Mouse (Mus musculus): ENCODE results near the gene Ntn4. TPM values are rescaled to one million over a fixed set of nuclear protein-coding genes. Genes with fewer than 3 reads are reported as not detected.
"Not testable (repeated sequence)": the region's sequence is repeated elsewhere in the genome, so short reads cannot be mapped to it uniquely, and the experiment has no call there.

The Ntn4 gene
- polyA plus RNA-seq, 1 experiment from 2014 or later, result 4.4 TPM

- Histone ChIP-seq H3K9me3 (ENCODE audit: control insufficient read depth, low read length) (no peaks in the 10 kb centered on the region), H3K4me1 (replicated peaks; ENCODE audit: control insufficient read depth, insufficient read depth, low read length) (peaks cover 4% of the 10 kb centered on the region), H3K9ac (ENCODE audit: low read length) (no peak overlapping the region), H3K27me3 (ENCODE audit: control insufficient read depth, insufficient read depth, low read length) (no peaks in the 10 kb centered on the region), H3K27ac (ENCODE audit: low read depth, low read length) (no peak overlapping the region), H3K4me3 (ENCODE audit: low read depth, low read length) (no peak overlapping the region), H3K4me2 (ENCODE audit: low read depth, low read length, severe bottlenecking) (no peak overlapping the region), H3K36me3 (ENCODE audit: control insufficient read depth, insufficient read depth, low read length) (no peaks in the 10 kb centered on the region; the same call in 1 of the 2 replicates)
- ATAC-seq (replicated peaks; ENCODE audit: low FRiP score), result no peak
- no peak for DNase-seq (ENCODE audit: low spot score)
- WGBS, result 90% methylated on average over 4 of the region's 4 CpGs
Observed at GRCm38 (mm10) chr10:93683896-93684295, 43.4 kb downstream of the Ntn4 start.

- not testable (repeated sequence) for H3K4me1 ChIP-seq (replicated peaks; ENCODE audit: control insufficient read depth, insufficient read depth, low read length); H3K4me2 ChIP-seq (ENCODE audit: low read depth, low read length, severe bottlenecking); H3K4me3 ChIP-seq (ENCODE audit: low read depth, low read length); H3K36me3 ChIP-seq (ENCODE audit: control insufficient read depth, insufficient read depth, low read length); H3K27ac ChIP-seq (ENCODE audit: low read depth, low read length); ATAC-seq (replicated peaks; ENCODE audit: low FRiP score); DNase-seq (ENCODE audit: low spot score); H3K9me3 ChIP-seq (ENCODE audit: control insufficient read depth, low read length); H3K27me3 ChIP-seq (ENCODE audit: control insufficient read depth, insufficient read depth, low read length); H3K9ac ChIP-seq (ENCODE audit: low read length)
- WGBS, result 86% methylated on average over 3 of the region's 3 CpGs
Observed at GRCm38 (mm10) chr10:93685416-93685815, 44.9 kb downstream of the Ntn4 start.

- H3K36me3 ChIP-seq (ENCODE audit: control insufficient read depth, insufficient read depth, low read length), result no peaks in the 10 kb centered on the region; the same call in 1 of the 2 replicates
- DNase-seq (ENCODE audit: low spot score) (no peak), ATAC-seq (replicated peaks; ENCODE audit: low FRiP score) (no peak)
- no peaks in the 10 kb centered on the region for H3K4me1 ChIP-seq (replicated peaks; ENCODE audit: control insufficient read depth, insufficient read depth, low read length)
- H3K27me3 ChIP-seq (ENCODE audit: control insufficient read depth, insufficient read depth, low read length), result no peaks in the 10 kb centered on the region
- H3K9ac ChIP-seq (ENCODE audit: low read length), result no peak overlapping the region
- no peak overlapping the region for H3K4me2 ChIP-seq (ENCODE audit: low read depth, low read length, severe bottlenecking)
- no peaks in the 10 kb centered on the region for H3K9me3 ChIP-seq (ENCODE audit: control insufficient read depth, low read length)
- H3K4me3 ChIP-seq (ENCODE audit: low read depth, low read length), result no peak overlapping the region
- WGBS, result 99% methylated on average over 6 of the region's 6 CpGs
- no peak overlapping the region for H3K27ac ChIP-seq (ENCODE audit: low read depth, low read length)
Observed at GRCm38 (mm10) chr10:93686579-93686978, 46.1 kb downstream of the Ntn4 start.

- Histone ChIP-seq H3K9ac (ENCODE audit: low read length) (no peak overlapping the region), H3K27ac (ENCODE audit: low read depth, low read length) (no peak overlapping the region), H3K36me3 (ENCODE audit: control insufficient read depth, insufficient read depth, low read length) (no peaks in the 10 kb centered on the region; the same call in 1 of the 2 replicates), H3K9me3 (ENCODE audit: control insufficient read depth, low read length) (no peaks in the 10 kb centered on the region), H3K4me2 (ENCODE audit: low read depth, low read length, severe bottlenecking) (no peak overlapping the region), H3K27me3 (ENCODE audit: control insufficient read depth, insufficient read depth, low read length) (no peaks in the 10 kb centered on the region), H3K4me1 (replicated peaks; ENCODE audit: control insufficient read depth, insufficient read depth, low read length) (no peaks in the 10 kb centered on the region), H3K4me3 (ENCODE audit: low read depth, low read length) (no peak overlapping the region)
- 92% methylated on average over 3 of the region's 3 CpGs for WGBS
- no peak for ATAC-seq (replicated peaks; ENCODE audit: low FRiP score)
- DNase-seq (ENCODE audit: low spot score), result no peak
Observed at GRCm38 (mm10) chr10:93687781-93688180, 47.3 kb downstream of the Ntn4 start.

GRCm38 (mm10) chr10:93688306-93689171 lies 48.1 kb downstream of the Ntn4 start:
- H3K27ac ChIP-seq (ENCODE audit: low read depth, low read length), result no peak overlapping the region
- H3K27me3 ChIP-seq (ENCODE audit: control insufficient read depth, insufficient read depth, low read length), result no peaks in the 10 kb centered on the region
- H3K4me1 ChIP-seq (replicated peaks; ENCODE audit: control insufficient read depth, insufficient read depth, low read length), result no peaks in the 10 kb centered on the region
- H3K4me3 ChIP-seq (ENCODE audit: low read depth, low read length), result no peak overlapping the region
- H3K4me2 ChIP-seq (ENCODE audit: low read depth, low read length, severe bottlenecking), result no peak overlapping the region
- DNase-seq (ENCODE audit: low spot score) (no peak), ATAC-seq (replicated peaks; ENCODE audit: low FRiP score) (no peak)
- H3K36me3 ChIP-seq (ENCODE audit: control insufficient read depth, insufficient read depth, low read length), result no peaks in the 10 kb centered on the region; the same call in 1 of the 2 replicates
- WGBS, result 90% methylated on average over 26 of the region's 26 CpGs
- H3K9ac ChIP-seq (ENCODE audit: low read length), result no peak overlapping the region
- no peaks in the 10 kb centered on the region for H3K9me3 ChIP-seq (ENCODE audit: control insufficient read depth, low read length)

GRCm38 (mm10) chr10:93691344-93691743 lies 50.9 kb downstream of the Ntn4 start:
- no peaks in the 10 kb centered on the region for H3K4me1 ChIP-seq (replicated peaks; ENCODE audit: control insufficient read depth, insufficient read depth, low read length)
- no peak overlapping the region for H3K4me3 ChIP-seq (ENCODE audit: low read depth, low read length)
- H3K36me3 ChIP-seq (ENCODE audit: control insufficient read depth, insufficient read depth, low read length), result no peaks in the 10 kb centered on the region; the same call in 1 of the 2 replicates
- no peaks in the 10 kb centered on the region for H3K27me3 ChIP-seq (ENCODE audit: control insufficient read depth, insufficient read depth, low read length)
- 63% methylated on average over 11 of the region's 11 CpGs for WGBS
- no peak overlapping the region for H3K4me2 ChIP-seq (ENCODE audit: low read depth, low read length, severe bottlenecking)
- no peak overlapping the region for H3K9ac ChIP-seq (ENCODE audit: low read length)
- no peak overlapping the region for H3K27ac ChIP-seq (ENCODE audit: low read depth, low read length)
- no peak for DNase-seq (ENCODE audit: low spot score)
- ATAC-seq (replicated peaks; ENCODE audit: low FRiP score), result no peak
- H3K9me3 ChIP-seq (ENCODE audit: control insufficient read depth, low read length), result no peaks in the 10 kb centered on the region; the same call in 1 of the 2 replicates

GRCm38 (mm10) chr10:93695043-93695791 lies 54.7 kb downstream of the Ntn4 start:
- Histone ChIP-seq H3K36me3 (ENCODE audit: control insufficient read depth, insufficient read depth, low read length) (no peaks in the 10 kb centered on the region), H3K9ac (ENCODE audit: low read length) (no peak overlapping the region), H3K4me3 (ENCODE audit: low read depth, low read length) (no peak overlapping the region), H3K9me3 (ENCODE audit: control insufficient read depth, low read length) (no peaks in the 10 kb centered on the region; the same call in 1 of the 2 replicates), H3K4me2 (ENCODE audit: low read depth, low read length, severe bottlenecking) (no peak overlapping the region), H3K4me1 (replicated peaks; ENCODE audit: control insufficient read depth, insufficient read depth, low read length) (no peaks in the 10 kb centered on the region; the same call in 1 of the 2 replicates), H3K27ac (ENCODE audit: low read depth, low read length) (peak overlapping the region; percentile 65), H3K27me3 (ENCODE audit: control insufficient read depth, insufficient read depth, low read length) (no peaks in the 10 kb centered on the region)
- 40% methylated on average over 21 of the region's 21 CpGs for WGBS
- peak; percentile 80 for ATAC-seq (replicated peaks; ENCODE audit: low FRiP score)
- DNase-seq (ENCODE audit: low spot score), result peak; percentile 62

- H3K4me2 ChIP-seq (ENCODE audit: low read depth, low read length, severe bottlenecking), result no peak overlapping the region
- no peaks in the 10 kb centered on the region for H3K36me3 ChIP-seq (ENCODE audit: control insufficient read depth, insufficient read depth, low read length)
- no peaks in the 10 kb centered on the region; the same call in 1 of the 2 replicates for H3K9me3 ChIP-seq (ENCODE audit: control insufficient read depth, low read length)
- DNase-seq (ENCODE audit: low spot score) (no peak), ATAC-seq (replicated peaks; ENCODE audit: low FRiP score) (no peak)
- 94% methylated on average over 4 of the region's 4 CpGs for WGBS
- no peak overlapping the region for H3K9ac ChIP-seq (ENCODE audit: low read length)
- no peak overlapping the region for H3K27ac ChIP-seq (ENCODE audit: low read depth, low read length)
- H3K4me1 ChIP-seq (replicated peaks; ENCODE audit: control insufficient read depth, insufficient read depth, low read length), result no peaks in the 10 kb centered on the region; the same call in 1 of the 2 replicates
- no peak overlapping the region for H3K4me3 ChIP-seq (ENCODE audit: low read depth, low read length)
- no peaks in the 10 kb centered on the region for H3K27me3 ChIP-seq (ENCODE audit: control insufficient read depth, insufficient read depth, low read length)
Observed at GRCm38 (mm10) chr10:93696001-93696400, 55.5 kb downstream of the Ntn4 start.

Measured in forebrain, embryonic 11.5 days (tissue).